Mouse (Mus musculus): ENCODE measurements around the gene Hipk3.

Hipk3 gene

GRCm38 (mm10) chr2:104470536-104470935, 23.7 kb downstream of the Hipk3 start:
- DNase-seq (ENCODE audit: low spot score): no peak

DNA sequence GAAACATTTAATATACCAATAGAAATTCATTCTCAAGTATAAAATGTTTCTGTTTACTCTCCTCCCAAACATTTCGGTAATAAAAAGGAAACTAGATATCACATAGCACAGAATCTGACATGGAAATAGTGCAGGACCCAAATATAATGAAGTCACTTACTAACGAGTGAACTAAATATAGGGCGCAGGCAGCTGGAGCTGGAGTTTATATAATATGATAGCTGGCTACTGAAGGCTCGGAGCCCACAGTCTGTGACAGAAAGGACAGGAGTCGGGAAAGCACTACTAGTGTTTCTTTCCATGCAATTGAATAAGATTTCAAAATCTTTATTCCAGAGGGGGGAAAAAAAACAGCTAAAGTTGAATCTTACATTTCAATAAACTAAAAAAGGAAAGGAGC, 25.8 kb downstream of the Hipk3 start:
- DNase-seq (ENCODE audit: low spot score): no peak

- DNase-seq (ENCODE audit: low spot score): no peak
These were observed 27.2 kb downstream of the Hipk3 start for GRCm38 (mm10) chr2:104466908-104467616.

DNA sequence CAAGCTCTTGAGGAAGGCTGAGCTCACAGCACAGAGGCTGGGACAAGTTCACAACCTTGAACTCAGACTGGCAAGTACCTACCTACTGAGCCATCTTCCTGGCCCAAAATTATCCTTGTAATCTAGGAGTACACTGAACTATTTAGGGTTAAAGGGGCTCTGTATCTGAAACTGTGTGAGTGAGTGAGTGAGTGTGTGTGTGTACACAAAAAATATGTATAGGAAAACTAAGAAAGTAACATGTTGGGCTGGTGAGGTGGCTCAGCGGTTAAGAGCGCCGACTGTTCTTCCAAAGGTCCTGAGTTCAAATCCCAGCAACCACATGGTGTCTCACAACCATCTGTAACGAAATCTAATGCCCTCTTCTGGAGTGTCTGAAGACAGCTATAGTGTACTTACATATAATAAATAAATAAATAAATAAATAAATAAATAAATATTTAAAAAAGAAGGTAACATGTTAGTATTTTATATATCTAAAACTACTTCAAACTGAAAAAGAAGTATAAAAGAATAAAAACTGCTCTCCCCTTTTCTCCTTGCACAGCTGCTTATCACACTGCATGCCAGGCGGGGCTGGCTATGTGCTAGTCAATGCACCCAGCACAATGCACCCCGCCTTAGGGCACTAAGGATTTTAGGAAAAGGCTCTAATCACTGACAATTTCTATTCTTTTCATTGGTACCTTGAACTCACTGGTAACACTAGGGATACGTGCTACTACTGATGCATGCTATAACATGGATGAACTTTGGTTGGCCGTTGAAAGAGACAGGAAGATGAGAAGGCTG, 28.4 kb downstream of the Hipk3 start:
- DNase-seq (ENCODE audit: low spot score): no peak

- no peak for DNase-seq (ENCODE audit: low spot score)
These were observed 34.2 kb downstream of the Hipk3 start for GRCm38 (mm10) chr2:104460021-104460420.

DNA sequence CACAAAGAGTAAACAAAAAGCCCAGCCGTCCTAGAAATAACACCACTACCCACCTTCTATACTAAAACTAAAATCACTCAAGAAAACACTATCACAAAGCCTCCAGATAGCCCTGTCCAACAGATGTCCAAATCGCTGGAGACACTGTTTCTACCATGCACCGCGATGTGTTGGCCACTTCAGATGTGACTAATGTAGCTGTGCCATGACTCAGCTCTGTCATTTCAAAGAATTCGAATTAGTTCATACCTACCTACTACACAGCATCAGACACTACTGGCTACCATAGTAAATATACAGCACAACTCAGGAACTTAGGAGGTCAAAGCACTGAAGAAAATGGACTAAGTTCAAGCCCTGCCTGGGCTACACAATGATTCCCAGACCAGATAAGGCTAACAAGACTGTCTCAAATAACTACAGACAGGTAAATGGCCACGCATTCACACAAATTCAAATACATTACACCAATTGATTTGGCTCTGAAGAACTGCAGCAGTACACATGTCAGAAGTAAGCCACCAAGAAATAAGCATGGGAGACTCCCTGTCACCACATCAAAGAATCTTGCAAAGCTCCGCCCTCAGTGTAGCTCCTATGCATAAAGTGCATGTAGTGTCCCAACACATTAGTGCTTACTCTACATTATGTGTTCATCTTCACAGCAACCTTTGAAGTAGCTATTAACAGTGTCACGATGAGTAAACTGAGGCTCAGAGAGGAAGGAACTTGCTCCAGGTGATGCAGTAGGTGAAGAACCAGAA, 35.5 kb downstream of the Hipk3 start:
- peak; percentile 18 for DNase-seq (ENCODE audit: low spot score)

DNA sequence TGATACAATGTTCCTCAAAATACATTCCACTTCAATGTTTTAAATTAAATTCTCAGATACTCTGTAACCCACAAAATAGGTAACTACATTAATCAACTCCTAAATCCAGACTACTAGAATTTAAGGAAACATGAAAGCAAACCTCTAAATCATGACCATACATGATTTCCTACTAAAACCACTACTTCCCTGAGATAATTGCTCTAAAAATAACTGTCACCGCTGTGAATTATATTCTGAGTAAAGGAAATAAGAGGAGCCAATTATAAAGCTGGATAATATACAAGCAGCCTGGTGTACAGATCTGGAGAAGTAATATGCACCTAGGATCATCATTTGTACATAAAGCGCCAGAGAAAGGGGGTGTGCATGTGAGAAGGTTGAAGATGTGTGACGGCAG, 37.1 kb downstream of the Hipk3 start:
- DNase-seq (ENCODE audit: low spot score): no peak

DNA sequence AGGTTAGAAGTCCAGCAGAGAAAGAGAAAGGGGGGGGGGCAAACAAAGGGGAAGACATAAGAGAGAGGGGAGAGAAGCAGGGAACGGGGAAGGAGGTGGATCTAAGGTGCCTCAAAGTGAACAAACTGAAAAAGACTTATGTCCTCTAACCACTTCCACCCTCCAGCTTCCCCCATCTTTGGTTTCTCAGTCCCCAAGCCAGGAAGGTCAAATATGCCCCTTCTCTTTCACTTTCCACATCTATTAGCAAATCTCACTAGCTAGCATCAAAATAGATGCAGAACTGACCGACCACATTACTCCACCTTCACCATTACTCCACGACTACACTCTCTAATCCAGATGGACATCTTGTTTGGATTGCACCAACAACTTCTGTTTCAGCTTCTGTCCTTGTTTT, 43.6 kb downstream of the Hipk3 start:
- DNase-seq (ENCODE audit: low spot score): no peak

- DNase-seq (ENCODE audit: low spot score): no peak
These were observed 45.1 kb downstream of the Hipk3 start for GRCm38 (mm10) chr2:104449191-104449590.

DNA sequence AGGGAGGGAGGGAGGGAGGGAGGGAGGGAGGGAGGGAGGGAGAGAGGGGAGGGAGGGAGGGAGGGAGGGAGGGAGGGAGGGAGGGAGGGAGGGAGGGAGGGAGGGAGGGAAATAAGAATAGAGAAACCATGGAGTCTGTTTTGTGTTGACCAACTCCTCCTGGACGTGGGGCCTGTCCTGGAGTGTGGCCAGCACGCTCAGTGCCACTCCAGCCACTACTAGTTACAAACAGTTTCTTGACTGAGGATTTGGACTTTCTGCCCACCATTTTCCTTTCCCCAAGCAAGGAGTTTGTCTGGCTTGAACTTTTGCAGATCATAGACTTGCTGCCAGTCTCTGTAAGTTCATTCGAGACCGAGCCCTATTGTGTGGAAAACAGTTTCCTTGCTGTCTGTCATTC, 46.0 kb downstream of the Hipk3 start:
- DNase-seq (ENCODE audit: low spot score): no peak

DNA sequence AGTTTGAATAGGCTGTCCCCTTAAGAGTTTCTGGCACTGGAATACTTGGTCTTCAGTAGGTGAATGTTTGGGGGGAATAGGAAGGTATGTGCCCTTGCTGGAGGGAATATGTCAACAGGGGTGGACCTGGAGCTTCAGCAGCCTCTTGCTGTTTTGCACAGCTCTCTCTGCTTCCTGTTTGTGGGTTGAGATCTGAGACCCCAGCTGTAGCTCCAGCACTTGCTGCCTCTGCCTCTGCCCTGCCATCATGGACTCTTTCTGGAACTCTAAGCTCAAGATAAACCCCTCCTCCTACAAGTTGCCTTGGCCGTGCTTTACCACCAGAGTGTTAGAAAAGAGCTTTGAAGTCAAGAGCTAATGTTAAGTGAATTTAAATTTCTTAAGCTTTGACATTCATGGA, 48.2 kb downstream of the Hipk3 start:
- no peak for DNase-seq (ENCODE audit: low spot score)

DNA sequence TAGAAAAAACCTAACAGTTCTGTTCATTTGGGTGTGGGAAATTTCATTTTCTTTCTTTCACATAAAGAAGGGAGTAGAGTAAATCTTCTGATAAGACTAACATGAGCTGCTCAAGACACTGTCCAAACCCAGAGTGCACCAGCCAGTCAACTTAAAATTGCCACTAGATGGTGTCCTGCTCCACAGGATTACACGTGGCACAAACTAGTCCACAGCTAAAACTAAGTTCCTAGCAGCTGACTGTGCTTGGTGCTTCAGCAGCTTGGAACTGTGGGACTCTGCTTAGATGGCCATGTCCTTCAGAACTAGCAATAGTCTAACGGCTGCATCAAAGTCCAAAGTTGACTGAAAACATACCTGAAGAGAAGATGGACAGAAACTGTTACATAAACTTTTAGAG, 49.5 kb downstream of the Hipk3 start:
- peak; percentile 54 for DNase-seq (ENCODE audit: low spot score)

DNA sequence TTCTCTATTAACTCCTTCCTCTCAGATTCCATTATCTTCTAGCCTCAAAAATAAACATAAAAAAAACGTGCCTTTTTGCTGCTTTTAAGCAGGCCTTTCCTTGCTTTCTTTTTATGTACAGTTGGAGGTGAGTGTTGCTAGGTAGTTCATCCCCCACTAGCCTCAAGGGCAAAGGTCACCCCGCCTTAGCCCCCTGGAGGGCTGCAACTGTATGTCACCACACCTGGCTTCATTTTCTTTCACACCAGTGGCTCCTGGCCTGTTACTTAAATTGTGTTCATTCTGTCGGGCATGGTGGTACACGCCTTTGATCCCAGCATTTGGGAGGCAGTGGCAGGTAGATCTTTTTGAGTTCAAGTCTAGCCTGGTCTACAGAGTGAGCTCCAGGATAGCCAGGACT, 51.9 kb downstream of the Hipk3 start:
- DNase-seq (ENCODE audit: low spot score): no peak

DNA sequence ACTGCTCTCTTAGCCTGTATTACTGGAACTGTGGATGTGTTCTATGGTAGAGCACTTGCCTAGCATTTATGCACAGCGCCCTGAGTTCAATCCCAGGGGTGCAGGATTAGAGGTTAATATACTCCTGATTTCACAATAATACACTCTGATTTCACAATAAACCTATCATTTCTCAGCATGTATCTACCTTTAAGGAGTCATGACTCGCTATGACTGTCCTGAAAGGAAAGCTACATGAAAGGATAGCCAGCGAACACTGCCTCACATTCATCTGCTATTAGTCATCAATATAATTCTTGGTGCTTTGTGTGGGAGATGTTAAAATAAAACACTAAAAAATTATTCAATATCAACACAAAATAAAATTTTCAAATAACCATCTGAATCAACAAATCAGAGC, 58.0 kb downstream of the Hipk3 start:
- no peak for DNase-seq (ENCODE audit: low spot score)

GRCm38 (mm10) chr2:104431067-104431466, 63.2 kb downstream of the Hipk3 start:
- DNase-seq (ENCODE audit: low spot score): no peak

- no peak for DNase-seq (ENCODE audit: low spot score)
These were observed 63.7 kb downstream of the Hipk3 start for GRCm38 (mm10) chr2:104430566-104430965.

DNA sequence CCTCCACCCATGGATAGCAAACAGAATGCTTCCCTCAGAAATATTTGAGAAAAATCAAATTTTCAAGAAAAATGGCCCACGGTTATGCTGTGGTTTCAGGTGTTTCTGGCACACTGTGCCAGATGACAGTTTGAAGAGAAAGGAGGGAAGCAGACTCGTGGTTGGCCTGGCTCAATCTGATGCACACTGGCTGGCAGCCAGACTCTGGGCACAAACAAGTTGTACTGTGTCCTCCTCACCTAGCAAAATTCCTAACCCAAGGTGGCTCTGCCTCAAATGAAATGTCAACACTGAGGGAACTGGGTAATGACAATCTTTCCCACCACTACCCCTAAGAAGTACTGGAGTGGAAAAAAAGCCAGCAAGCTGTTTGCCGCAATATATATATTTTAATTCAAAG, 68.1 kb downstream of the Hipk3 start:
- no peak for DNase-seq (ENCODE audit: low spot score)

- no peak for DNase-seq (ENCODE audit: low spot score)
These were observed 72.0 kb downstream of the Hipk3 start for GRCm38 (mm10) chr2:104422230-104422629.

GRCm38 (mm10) chr2:104420805-104421204, 73.4 kb downstream of the Hipk3 start:
- no peak for DNase-seq (ENCODE audit: low spot score)

DNA sequence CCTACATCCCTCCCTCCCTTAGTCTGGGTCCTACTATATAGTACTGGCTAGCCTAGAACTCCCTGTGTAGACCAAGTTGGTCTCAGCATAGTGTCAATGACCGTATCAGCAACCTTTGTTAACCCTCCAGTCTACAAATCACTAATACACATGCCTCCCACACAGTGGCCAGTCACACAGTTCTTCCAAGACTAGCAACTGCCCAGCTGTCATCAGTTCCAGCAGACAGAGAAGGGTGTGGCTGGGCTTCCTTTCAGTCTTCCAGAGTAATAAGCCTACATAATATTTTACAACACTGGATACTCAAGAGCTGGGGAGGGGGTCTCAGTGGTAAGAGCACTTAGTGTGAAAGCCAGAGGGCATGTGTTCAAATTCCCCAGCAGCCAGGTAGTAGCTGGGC, 74.2 kb downstream of the Hipk3 start:
- no peak for DNase-seq (ENCODE audit: low spot score)

DNA sequence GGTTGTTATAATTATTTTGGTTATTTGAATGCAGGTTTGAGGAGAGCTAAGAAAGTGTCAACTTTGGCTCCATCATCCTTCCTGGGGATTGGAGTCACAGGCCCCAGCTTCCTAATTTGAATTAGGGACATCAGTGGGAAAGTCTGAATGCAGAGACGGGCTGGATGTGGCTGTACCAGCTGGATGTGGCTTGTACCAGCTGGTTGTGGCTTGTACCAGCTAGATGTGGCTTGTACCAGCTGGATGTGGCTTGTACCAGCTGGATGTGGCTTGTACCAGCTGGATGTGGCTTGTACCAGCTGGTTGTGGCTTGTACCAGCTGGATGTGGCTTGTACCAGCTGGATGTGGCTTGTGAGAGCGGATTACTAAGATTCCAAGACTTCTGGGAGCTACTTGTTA, 74.8 kb downstream of the Hipk3 start:
- peak; percentile 4 for DNase-seq (ENCODE audit: low spot score)

DNA sequence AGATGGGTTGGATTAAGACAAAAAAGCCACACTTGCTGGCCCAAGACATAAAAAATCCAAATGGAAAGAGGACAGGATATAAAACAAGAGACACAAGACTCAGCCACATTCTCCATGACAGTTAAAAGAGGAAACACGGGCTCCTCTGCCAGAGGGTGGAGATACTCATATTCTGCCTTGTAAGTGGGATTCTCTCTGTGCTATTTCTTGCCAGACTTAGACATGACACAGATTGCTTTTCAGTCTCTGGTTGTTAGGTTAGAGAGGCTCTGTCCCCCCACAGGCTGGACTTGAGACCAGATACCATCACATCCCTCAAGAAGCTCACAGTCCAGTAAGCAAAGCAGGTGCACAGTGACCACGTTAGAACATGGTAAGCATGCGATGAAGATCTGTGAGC, 81.2 kb downstream of the Hipk3 start:
- DNase-seq (ENCODE audit: low spot score): no peak

DNA sequence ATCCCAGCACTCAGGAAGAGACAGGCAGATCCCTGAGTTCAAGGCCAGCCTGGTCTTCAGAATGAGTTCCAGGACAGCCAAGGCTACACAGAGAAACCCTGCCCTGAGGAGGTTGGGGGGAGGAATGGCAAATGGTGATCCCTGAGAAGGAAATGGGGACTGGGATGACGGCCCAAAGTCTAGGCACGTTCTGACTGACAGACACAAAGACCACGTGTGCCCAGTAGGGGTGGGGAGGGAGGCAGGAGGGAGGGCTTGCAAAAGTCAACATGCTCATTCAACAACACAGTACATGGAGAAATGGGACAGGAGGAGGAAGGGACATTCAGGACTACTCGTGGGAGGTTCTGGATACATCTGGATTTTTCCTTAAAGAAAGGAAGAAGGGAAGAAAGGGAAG, 81.8 kb downstream of the Hipk3 start:
- DNase-seq (ENCODE audit: low spot score): no peak
